Mouse (Mus musculus) layer of hippocampus, adult 9-10 months (tissue): ENCODE measurements at regions not wholly inside any gene's neighbourhood (a gene's known extent, or its start where the extent isn't known, plus 50 kb on each side); places are given as distances from the start of the nearest gene placed in this dataset.
"Not testable (repeated sequence)": the region's sequence is repeated elsewhere in the genome, so short reads cannot be mapped to it uniquely, and the experiment has no call there.

Source experiments
- DNase-seq: peaks from one replicate; pipeline ENCODE4 v3.0.0; 2022; ENCODE audit warnings: low spot score

DNA sequence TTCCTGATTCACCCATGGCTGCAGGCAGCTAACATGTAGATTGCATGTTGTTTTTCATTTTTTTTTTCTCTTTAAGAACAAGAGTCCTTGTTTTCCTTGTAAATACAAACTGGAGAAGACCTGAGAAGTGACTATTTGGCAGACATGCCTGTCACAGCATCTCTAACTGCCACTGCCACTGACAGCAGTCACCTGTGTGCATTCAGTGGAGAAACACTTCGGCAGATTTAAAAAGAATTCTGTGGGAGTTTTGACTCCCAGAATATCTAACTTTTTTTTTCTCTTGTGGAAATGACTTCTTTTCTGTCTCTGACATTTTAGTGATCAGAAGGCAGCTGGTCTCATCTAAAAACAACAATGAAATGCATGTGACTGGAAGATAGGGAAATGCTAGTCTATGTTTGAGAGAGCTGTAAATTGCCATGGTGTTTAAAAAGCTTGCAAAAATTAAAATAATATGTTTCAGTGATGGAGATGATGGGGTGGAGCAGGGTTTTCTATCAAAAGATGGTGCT lies 526.0 kb upstream of the Agtr1b start:
- DNase-seq: no peak

DNA sequence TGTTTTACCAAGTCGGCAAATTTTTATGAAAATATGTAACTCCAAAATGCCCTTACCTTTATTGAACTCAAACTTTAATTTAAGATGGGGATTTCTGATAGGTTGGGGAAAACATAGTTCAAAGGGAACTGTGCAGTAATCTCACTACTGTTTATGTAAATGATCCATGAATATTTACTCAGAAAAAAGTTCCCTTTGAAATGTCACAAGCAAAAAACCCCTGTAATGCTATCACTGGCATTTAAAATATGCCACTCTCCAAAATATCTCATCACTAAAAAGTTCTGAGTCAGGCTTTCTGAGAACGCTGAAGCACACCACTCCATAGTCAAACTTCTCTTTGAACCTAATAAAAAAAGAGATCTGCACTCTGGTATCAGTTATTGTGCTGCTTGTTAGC lies 497.3 kb upstream of the Agtr1b start:
- DNase-seq: no peak

GRCm38 (mm10) chr3:20831038-20831437 lies 464.1 kb upstream of the Agtr1b start:
- no peak for DNase-seq

DNA sequence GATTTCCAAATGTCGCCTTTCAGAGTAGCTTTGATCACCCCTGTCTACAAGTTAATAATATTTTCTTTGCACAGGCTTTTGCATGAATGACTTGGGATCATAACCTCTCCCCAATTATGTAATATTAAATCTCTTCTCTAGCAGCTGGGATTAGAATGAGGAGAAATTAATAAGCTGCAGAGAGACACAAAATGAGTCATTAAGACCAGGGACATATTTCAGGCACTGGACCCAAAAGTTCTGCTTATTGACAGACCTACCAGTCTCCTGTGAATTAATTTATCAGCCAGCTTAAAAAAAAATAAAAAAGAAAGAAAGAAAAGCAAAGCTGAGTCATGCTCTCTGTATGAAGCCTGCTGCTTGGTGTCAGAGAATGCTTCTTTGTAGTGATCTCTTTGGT lies 462.4 kb upstream of the Agtr1b start:
- DNase-seq: no peak

GRCm38 (mm10) chr3:20828811-20829210 lies 461.8 kb upstream of the Agtr1b start:
- no peak for DNase-seq

DNA sequence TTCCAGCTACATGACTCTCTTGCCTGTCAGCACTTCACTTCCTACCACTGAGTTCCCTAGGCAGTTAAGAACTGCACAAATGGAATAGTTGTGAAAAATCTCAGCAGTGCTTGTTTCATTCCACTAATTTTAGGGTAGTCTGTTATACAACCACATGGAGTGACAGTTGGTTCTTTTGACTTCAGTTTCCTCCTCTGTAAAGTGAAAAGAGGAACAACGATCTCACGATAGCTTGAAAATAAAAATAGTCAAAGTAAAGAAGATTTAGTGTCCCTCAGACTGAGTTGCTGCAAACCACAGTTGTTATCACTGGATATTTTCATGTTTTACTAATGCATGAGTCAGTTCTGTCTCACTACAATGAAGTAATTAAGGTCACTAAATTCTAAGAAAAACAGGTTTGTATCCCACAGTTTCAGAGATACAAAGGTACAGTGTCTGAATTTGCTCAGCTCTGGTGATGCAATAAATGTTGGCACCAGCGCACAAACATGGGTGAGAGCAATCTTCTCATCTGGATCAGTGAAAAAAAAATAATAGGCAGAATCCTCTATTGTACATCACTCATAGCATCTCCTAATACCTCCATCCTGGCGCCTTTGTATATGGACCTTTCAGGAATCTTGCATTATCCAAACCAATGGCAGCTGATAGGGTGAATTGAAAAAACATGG lies 458.8 kb upstream of the Agtr1b start:
- DNase-seq: no peak

DNA sequence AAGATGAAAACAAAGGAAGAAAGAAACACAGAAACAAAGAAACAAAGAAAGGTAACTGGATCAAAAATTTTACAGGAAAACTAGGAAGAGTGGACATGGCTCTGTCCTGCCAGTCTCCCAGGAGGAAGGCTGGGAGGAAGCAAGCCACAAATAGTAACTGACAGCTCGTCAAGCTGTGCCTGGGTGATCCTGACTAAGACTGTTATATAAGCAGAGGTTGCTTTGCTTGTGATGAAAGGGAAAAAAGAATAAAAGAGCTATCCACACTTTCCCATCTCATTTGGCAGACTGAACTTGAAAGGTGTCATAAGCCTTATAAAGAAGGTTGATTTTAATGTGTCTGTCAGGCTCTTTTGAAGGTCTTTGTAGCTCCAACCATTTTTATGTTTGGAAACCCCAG lies 455.2 kb upstream of the Agtr1b start:
- no peak for DNase-seq

GRCm38 (mm10) chr3:20821712-20822111 lies 454.7 kb upstream of the Agtr1b start:
- DNase-seq: no peak

DNA sequence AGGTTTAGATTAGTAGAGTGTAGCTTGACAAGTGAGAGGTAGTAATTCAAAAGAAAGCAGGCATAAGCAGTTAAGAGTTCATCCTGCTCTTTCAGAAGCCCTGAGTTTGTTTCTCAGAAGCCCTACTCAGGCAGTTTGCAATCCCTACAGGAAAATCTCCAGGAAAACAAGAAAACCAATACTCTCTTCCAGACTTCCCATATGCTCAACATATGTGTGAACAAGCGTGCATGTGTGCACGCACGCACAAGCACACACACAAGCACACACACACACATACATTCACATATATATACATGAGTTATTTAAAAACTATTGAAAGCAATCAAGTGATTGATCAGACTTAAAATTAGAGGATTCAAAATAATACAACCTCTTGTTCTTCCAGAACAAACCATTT lies 453.1 kb upstream of the Agtr1b start:
- DNase-seq: no peak

DNA sequence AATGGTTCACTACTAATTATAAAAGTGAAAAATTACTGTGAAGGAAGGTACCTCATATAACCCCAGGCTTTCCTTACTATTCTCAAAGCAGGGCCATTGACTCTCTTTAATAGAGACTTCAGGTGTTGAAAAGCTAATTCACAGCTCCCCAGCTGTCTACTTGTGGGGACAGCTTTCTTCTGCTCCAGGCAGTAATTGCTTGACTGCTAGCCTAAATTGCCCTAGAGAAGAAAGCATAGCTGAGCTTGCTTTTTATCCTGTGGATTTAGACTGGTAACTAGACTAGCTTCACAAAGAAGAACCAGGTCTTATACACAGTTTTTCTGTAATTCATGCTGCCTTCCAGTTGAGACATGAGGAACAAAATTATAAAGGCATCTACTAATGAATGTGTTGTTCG lies 452.6 kb upstream of the Agtr1b start:
- no peak for DNase-seq

DNA sequence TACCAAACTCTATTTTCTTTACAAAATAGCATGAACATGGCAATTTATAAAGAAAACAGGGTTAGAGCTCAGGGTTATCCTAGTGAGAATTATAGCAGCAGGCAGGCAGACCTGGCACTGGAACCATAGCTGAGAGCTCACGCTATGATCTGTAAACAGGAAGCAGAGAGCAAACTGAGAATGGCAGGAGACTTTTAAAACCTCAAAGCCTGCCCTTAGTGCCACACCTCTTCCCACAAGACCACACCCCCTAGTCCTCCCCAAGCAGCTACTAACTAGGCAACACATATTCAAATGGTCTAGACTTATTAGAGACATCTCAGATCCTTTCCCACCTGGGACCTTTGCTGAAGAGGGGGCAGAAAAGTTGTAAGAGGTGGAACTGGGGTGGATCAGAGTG lies 449.6 kb upstream of the Agtr1b start:
- no peak for DNase-seq

GRCm38 (mm10) chr3:20794256-20794655 lies 427.3 kb upstream of the Agtr1b start:
- DNase-seq: no peak

DNA sequence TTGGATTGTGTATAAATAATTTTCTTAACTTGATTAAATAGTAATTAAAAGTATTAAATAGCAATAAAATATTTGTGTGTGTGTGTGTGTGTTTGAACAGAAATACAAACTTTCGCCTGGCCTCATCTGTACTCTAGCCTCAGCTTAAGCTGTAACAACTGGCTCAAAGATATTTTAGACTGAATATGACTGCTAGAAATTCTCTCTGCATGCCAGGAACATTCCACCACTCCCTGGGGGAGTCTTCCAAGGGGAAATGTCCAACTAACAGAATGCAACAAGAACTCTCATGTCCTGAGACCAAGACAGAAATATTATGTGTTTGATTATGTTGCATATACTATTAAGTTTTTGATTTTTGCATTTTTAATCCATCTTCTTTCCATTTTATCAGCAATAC lies 425.5 kb upstream of the Agtr1b start:
- no peak for DNase-seq

DNA sequence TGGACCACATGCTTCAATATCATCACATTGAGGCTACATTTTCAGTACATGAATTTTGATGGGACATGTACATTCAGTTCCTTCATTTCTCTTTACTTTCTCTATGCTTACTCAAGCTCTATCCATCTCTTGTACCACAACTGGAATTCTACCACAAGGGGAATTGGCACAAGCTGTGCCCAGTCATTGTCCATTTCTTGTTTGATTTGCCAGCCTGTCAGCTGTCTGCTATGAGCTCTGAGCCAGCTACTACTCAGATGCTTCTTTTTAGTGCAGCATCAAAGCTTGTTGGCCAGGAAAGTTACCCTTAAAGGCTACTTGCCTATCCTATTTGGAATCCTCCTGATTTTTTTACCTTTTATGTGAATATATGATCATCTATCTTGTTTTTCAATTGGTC lies 410.9 kb upstream of the Agtr1b start:
- no peak for DNase-seq

- no peak for DNase-seq
Measured at GRCm38 (mm10) chr3:20776964-20777304, 410.0 kb upstream of the Agtr1b start.

DNA sequence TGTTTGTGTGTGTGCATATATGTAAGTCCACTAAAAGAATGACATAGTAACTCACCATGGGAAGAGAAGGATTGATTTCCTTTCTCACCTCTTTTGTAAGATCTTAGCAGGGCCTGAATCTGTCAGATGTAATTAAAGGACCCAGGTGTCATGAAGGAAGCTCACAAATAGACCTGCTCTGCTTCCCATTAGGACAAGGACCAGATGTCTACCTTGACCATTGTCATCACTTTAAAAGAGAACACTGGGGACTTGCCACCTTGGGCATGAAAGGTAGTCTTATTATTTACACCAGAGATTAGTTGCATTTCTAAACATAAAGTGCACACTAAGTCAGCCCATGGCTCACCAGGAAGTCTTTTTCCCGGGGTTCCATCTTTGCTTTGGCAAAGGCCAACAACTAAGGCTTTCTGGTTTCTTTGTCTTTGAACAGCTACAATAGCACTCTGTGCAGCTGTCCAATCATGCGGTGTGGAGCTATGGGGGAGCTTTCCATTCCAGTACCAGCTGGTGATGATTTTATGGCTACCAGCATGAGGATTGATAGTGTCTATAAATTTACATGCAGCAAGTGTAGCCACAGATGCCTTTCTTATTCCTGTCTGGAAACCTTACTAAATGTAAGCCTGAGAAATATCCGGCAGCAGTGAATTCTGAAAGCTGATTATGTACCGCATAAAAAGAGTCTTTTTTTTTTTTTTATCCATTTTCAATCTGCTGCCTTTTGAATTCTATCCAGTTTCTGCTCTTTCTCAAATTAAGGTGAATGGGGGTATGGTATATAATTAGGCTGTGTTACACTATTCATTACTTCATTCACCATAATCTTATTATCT lies 409.4 kb upstream of the Agtr1b start:
- peak; percentile 38 for DNase-seq

DNA sequence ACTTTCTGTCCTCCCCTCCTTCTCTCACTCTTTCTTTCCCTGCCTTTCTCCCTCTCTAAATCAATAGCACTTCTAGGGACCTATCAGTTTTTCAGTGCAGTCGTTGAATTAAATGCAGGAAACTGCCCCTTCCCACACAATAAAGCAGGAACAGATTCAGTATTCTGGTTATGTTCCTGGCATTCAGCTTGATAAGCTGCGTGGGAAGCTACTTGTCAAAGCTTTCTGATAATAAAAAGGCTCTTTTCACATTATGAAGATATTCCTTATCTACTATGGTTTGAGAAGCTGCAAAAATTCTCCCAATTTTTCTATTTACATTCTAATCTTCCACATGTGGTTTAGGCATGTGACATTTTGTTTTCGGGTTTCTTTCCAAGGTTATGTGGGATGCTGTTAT lies 367.3 kb upstream of the Agtr1b start:
- DNase-seq: peak; percentile 18

DNA sequence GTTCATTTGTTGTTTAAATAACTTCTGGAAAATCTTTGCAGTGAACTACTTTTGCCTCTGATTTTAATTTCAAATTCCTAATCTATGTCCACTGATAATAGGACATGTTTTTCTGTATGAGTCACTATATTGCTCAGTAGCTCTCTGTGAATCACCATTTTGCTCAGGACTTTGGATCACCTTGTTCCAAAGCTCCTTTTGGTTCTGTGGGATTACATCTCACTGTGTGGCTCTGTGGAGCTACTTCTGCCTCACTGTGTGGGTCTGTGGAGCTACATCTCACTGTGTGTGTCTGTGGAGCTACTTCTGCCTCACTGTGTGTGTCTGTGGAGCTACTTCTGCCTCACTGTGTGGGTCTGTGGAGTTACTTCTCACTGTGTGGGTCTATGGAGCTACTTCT lies 365.0 kb upstream of the Agtr1b start:
- no peak for DNase-seq

- no peak for DNase-seq
Measured at GRCm38 (mm10) chr3:20730481-20730880, 363.5 kb upstream of the Agtr1b start.

DNA sequence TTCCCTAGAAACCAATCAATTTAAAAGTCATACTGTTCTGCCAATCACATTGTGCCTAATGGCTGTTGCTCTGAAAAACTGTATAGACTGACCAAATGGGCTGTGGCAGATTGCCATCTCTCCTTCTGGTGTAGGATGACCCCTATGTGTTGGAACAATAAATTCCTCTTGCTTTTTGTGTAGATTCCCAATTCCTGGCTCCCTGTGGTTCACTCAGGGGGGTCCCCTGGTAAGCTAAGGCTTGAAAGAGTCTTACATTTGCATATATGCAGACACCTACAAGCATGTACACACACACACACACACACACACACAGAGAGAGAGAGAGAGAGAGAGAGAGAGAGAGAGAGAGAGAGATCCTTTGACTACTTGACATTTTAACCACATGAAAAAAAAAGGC lies 362.8 kb upstream of the Agtr1b start:
- not testable (repeated sequence) for DNase-seq

GRCm38 (mm10) chr3:20714671-20715070 lies 347.7 kb upstream of the Agtr1b start:
- DNase-seq: no peak

DNA sequence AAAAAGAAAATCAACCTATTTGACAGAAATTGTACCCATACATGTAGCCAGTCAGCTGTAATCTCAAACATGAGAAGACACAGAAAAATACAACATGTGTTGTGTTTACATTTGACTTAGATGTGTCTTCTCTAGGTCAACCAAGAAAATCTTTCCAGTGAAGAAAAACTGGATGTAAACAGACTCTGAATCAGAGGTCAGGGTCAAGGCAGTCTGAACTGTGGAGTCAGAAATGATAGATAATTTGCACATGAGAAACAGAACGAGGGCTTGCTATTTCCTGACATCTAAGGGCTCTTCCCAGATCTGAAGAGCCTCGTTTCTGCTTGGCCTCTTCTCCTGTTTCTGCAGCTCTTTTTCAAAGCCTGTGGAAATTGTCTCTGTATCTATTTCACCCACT lies 342.7 kb upstream of the Agtr1b start:
- DNase-seq: no peak

DNA sequence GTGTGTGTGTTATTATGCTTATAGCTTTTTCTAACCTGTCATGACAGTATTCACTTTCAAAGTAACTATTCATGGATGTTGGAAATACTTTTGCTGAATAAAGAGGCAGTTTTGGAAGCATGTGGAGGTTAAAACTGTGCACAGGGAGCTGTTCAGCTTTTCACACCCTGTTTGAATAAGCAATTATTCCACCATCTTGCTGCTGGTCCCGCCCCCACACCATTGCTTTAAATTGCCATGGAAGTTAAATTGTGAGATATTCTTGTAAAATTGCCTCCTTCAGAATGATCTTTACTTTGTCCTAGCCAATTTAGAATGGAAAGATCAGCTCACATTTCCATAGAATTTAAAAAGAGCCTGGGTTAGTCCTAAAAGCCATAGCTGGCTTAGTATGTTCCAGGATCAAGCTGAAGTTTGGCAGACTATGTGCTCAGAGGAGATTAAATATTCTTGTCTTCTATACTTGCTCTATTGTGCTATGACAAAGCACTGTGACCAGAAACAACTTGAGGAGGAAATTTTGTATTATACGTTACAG lies 328.4 kb upstream of the Agtr1b start:
- DNase-seq: peak; percentile 5
